Mouse (Mus musculus) midbrain, embryonic 13.5 days (tissue): Measurements from ENCODE around the gene Ube4b. TPM values are rescaled to one million over a fixed set of nuclear protein-coding genes. Genes with fewer than 3 reads are reported as not detected.
A peak's percentile ranks its signal among the peaks of the same experiment; 100 is the strongest.

Source experiments
- ATAC-seq: fragments of 200-750 bp; cut with Nextera tagmentation; 2 replicates; pipeline ENCODE4 v1.8.0; 2017; ENCODE audit warnings: mild to moderate bottlenecking, moderate TSS enrichment, moderate library complexity
- H3K27ac ChIP-seq: fragments of 300-500 bp; sonication (generic); 2 replicates; pipeline ENCODE4 v1.5.1; 2015; ENCODE audit warnings: inconsistent platforms, mild to moderate bottlenecking, moderate library complexity
- H3K27me3 ChIP-seq: fragments of 300-500 bp; sonication (generic); 2 replicates; pipeline ENCODE4 v1.6.1; 2015; ENCODE audit warnings: mild to moderate bottlenecking, inconsistent platforms
- H3K36me3 ChIP-seq: fragments of 300-500 bp; sonication (generic); 2 replicates; pipeline ENCODE4 v1.6.1; 2015; ENCODE audit warnings: mild to moderate bottlenecking, inconsistent platforms
- H3K4me1 ChIP-seq: fragments of 300-500 bp; sonication (generic); replicated peaks from 2 replicates; pipeline ENCODE4 v1.6.1; 2015; ENCODE audit warnings: inconsistent platforms
- H3K4me2 ChIP-seq: fragments of 300-500 bp; sonication (generic); replicated peaks from 2 replicates; pipeline ENCODE4 v1.6.1; 2015; ENCODE audit warnings: moderate library complexity, mild to moderate bottlenecking, inconsistent platforms
- H3K4me3 ChIP-seq: fragments of 300-500 bp; sonication (generic); replicated peaks from 2 replicates; pipeline ENCODE4 v1.5.1; 2015; ENCODE audit warnings: mild to moderate bottlenecking, inconsistent platforms
- H3K9ac ChIP-seq: fragments of 300-500 bp; sonication (generic); replicated peaks from 2 replicates; pipeline ENCODE4 v1.6.1; 2015; ENCODE audit warnings: mild to moderate bottlenecking, inconsistent platforms
- H3K9me3 ChIP-seq: fragments of 300-500 bp; sonication (generic); 2 replicates; pipeline ENCODE4 v1.6.1; 2016; ENCODE audit warnings: mild to moderate bottlenecking, inconsistent platforms
- WGBS: fragments of 180-500 bp; shearing (Covaris S2); methylation state at CpG from one replicate; pipeline ENCODE4 v1.1.7; 2015; 5-methylcytosine and 5-hydroxymethylcytosine counted together
- polyA plus RNA-seq: library from polyadenylated mRNA; unstranded; fragments of >200 nt; fragmentation: Nextera tagmentation; extraction: Ambion mirVana; gene quantifications from 2 replicates; pipeline ENCODE4 v1.2.1, GENCODE M21; 2015

The Ube4b gene
- polyA plus RNA-seq, 1 experiment from 2014 or later = 65.4 TPM

DNA sequence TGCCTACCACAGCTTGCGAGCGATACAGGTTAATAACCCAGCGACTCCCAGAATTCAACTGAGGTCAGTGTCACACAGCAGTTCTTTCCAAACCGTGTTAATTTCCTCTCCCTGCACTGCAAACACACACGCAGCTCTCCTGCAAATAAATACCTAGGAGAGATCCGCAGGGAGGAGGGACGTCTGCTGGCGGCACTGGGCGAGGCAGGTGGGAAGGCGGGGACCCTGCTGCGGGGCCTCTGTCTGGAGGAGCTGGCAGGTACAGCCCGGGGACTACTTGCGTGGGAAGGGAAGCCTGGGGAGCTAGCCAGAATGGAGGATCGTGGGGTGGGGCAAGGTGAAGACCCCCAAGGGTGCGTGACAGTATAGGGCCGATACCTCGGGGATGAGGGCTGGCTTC, 46.7 kb downstream of the Ube4b start:
- H3K4me1 ChIP-seq = peaks cover 14% of the 10 kb centered on the region
- peaks cover 92% of the 10 kb centered on the region for H3K36me3 ChIP-seq
- H3K27me3 ChIP-seq = no peaks in the 10 kb centered on the region
- 91% methylated on average over 17 of the region's 17 CpGs for WGBS
- no peak for ATAC-seq
- no peaks in the 10 kb centered on the region for H3K9me3 ChIP-seq
- no peak overlapping the region for H3K9ac ChIP-seq
- H3K4me2 ChIP-seq = no peak overlapping the region
- no peak overlapping the region for H3K27ac ChIP-seq
- H3K4me3 ChIP-seq = no peak overlapping the region

DNA sequence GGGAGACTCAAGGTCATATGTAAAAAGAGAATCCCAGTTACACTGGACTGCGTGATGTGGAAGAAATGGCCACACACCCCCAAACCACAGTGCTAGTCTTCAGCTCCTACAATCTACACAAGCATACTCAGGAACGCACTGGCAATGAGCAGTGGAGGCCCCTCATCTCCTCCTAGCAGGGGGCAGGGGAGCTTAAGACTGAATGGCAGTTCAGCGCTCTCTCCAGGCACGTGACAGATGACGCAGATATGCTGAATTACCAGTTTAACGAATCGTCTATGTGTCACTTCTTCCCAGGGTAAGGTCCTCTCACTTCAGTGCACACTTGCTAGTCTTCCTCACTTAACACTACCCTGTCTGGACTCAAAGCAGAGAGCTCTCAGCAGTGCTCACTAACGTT, 47.7 kb downstream of the Ube4b start:
- H3K4me2 ChIP-seq = no peak overlapping the region
- H3K9ac ChIP-seq = no peak overlapping the region
- no peak overlapping the region for H3K4me3 ChIP-seq
- no peaks in the 10 kb centered on the region for H3K9me3 ChIP-seq
- no peak overlapping the region for H3K27ac ChIP-seq
- H3K4me1 ChIP-seq = peaks cover 14% of the 10 kb centered on the region
- WGBS = 62% methylated on average over 8 of the region's 8 CpGs
- no peaks in the 10 kb centered on the region for H3K27me3 ChIP-seq
- peaks cover 93% of the 10 kb centered on the region for H3K36me3 ChIP-seq
- no peak for ATAC-seq

DNA sequence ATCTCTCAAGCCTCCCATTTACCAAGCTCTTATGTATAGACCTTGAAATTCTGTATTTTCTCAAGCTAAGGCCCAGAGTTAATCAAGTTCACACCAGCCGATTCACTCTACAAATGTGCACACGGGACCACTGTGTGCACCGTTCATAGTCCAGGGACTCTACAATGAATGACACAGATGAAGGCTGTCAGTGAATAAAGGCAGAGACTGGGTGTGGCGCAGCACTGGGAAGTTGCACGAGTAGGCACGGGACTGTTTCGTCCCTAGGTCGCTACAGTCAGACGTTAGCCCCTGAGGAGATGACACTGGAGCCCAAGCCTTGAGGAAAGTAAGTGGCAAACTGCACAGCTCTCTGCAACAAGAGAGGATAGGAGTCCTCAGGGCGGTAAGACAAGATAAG, 50.5 kb downstream of the Ube4b start:
- no peak overlapping the region for H3K4me2 ChIP-seq
- H3K36me3 ChIP-seq = peaks cover 90% of the 10 kb centered on the region
- no peak for ATAC-seq
- H3K27ac ChIP-seq = no peak overlapping the region
- H3K4me1 ChIP-seq = peaks cover 14% of the 10 kb centered on the region
- no peaks in the 10 kb centered on the region for H3K27me3 ChIP-seq
- WGBS = 88% methylated on average over 10 of the region's 10 CpGs
- H3K4me3 ChIP-seq = no peak overlapping the region
- no peak overlapping the region for H3K9ac ChIP-seq
- no peaks in the 10 kb centered on the region for H3K9me3 ChIP-seq

DNA sequence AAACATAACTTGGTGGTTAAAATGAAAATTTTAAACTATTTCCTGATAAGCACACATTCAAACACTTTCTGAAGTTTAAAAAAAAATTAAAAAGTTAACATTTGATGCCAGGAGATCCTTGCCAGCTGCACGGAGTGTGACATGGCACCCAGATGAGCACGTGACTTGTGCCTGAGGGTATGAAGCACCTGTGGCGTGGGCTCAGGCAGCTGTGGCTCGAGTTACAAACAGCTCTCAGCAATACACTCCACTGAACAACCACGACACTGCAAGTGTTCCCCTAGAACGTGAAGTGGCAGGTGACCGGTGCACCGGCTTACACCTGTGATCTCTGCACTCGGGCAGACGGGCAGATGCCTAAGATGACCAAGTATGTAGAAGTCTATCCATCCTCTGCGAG, 51.9 kb downstream of the Ube4b start:
- Histone ChIP-seq H3K4me3 (no peak overlapping the region), H3K9me3 (no peaks in the 10 kb centered on the region), H3K9ac (no peak overlapping the region), H3K27me3 (no peaks in the 10 kb centered on the region), H3K4me2 (no peak overlapping the region), H3K36me3 (peaks cover 87% of the 10 kb centered on the region), H3K27ac (no peak overlapping the region), H3K4me1 (peaks cover 14% of the 10 kb centered on the region)
- no peak for ATAC-seq
- 89% methylated on average over 11 of the region's 11 CpGs for WGBS

DNA sequence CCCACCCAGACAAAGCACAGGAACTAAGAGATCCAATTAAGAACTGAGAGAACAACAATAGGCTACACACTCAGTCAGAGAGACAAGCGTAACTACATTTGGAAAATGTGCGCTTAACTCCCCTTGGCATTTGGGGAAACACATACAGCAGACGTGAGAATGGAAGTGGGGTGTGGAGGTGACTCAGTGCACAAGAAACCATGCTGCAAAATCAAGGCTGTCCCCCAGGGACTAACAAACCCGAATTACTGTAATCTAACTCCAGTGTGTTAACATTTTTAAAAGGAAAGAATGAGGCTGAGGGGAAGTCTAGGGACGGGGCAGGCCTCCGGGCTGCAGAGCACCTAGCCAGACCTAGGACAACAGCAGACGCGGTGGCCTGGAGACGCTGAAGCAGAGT, 52.6 kb downstream of the Ube4b start:
- WGBS = 83% methylated on average over 9 of the region's 9 CpGs
- peaks cover 10% of the 10 kb centered on the region for H3K4me1 ChIP-seq
- no peak overlapping the region for H3K4me3 ChIP-seq
- no peak for ATAC-seq
- 0 out of 2 replicates have a peak overlapping the region, but pooled peaks have one; percentile 7 for H3K27ac ChIP-seq
- H3K9ac ChIP-seq = no peak overlapping the region
- no peak overlapping the region for H3K4me2 ChIP-seq
- peaks cover 83% of the 10 kb centered on the region for H3K36me3 ChIP-seq
- H3K9me3 ChIP-seq = no peaks in the 10 kb centered on the region
- H3K27me3 ChIP-seq = no peaks in the 10 kb centered on the region

DNA sequence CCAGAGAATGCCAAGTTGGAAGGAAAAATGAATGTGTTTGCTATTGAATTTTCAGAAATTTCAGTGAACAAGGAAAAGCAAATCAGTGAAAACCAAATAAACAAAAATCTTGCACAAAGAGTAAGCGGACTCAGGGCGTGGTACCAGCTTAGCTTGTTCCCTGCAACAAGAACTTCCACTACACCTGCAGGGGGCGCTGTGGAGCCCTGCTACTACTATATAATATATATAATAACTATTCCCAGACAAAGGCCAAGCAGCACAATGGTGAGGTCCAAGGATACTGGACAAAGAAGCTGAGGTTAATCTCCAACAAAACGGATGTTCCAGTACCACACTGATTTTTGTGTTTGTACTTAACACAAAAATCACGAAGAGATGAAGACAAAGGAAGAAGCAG, 53.1 kb downstream of the Ube4b start:
- ATAC-seq = no peak
- Histone ChIP-seq H3K27ac (no peak overlapping the region), H3K4me2 (no peak overlapping the region), H3K4me3 (no peak overlapping the region), H3K4me1 (peaks cover 5% of the 10 kb centered on the region; the same call in 1 of the 2 replicates), H3K36me3 (peaks cover 81% of the 10 kb centered on the region), H3K27me3 (no peaks in the 10 kb centered on the region), H3K9ac (no peak overlapping the region), H3K9me3 (no peaks in the 10 kb centered on the region)
- WGBS = 62% methylated on average over 5 of the region's 5 CpGs

DNA sequence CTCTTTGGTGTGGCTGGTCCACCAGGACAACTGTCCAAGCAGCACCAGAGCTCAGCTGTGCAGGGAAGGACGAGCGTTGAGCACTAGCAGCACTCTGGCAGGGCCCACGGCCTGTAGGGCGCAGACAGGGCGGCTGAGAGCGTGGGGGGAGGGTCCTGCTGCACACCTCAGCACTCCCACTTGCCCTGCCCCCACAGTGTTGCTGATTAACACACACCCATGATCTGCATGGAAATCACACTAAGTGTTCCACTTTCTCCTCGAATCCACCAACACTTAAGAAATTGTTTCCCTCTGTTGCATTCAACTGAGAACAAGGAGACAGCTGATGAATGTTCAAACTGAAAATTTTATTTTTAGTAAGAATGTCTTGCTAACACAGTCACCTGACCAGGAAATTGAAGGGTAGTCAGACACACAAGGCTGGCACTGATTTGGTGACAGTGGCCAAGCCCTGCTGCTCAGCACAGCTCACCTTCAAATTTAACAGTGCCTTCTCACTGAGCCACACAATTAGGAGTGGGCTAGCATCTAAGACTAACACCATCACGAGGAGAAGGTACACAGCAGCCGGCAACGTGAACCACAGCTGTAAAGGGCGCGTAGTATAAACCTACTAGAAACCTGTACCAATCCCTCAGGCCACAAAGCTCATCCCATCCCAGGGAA, 60.7 kb downstream of the Ube4b start:
- no peak overlapping the region for H3K4me2 ChIP-seq
- 89% methylated on average over 12 of the region's 12 CpGs for WGBS
- H3K27me3 ChIP-seq = no peaks in the 10 kb centered on the region
- H3K4me1 ChIP-seq = no peaks in the 10 kb centered on the region
- no peak overlapping the region for H3K9ac ChIP-seq
- peak; percentile 34; the same call in 1 of the 2 replicates for ATAC-seq
- H3K27ac ChIP-seq = no peak overlapping the region
- peaks cover 82% of the 10 kb centered on the region for H3K36me3 ChIP-seq
- no peaks in the 10 kb centered on the region for H3K9me3 ChIP-seq
- no peak overlapping the region for H3K4me3 ChIP-seq

DNA sequence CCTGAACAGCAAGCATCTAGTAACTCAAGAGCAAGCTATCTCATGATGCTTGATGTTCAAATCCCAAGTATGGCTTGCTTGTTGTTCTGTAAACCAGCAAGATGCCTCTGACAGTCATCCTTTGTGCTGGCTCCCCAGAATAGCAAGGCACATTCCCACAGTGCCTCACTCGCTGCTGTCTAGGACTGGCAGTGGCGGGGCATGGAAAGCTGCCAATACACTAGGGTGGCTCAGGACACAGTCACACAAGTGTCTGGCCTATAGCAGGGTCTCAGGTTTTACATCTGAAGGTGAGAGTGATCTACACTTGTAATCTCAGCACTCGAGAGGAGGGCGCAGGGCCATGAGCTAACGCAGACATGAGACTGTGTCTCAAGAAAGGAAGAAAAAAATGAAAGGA, 61.7 kb downstream of the Ube4b start:
- Histone ChIP-seq H3K4me3 (no peak overlapping the region), H3K4me2 (no peak overlapping the region), H3K9me3 (no peaks in the 10 kb centered on the region), H3K36me3 (peaks cover 85% of the 10 kb centered on the region), H3K9ac (no peak overlapping the region), H3K27me3 (no peaks in the 10 kb centered on the region), H3K27ac (no peak overlapping the region), H3K4me1 (no peaks in the 10 kb centered on the region)
- WGBS = 86% methylated on average over 5 of the region's 5 CpGs
- no peak for ATAC-seq

DNA sequence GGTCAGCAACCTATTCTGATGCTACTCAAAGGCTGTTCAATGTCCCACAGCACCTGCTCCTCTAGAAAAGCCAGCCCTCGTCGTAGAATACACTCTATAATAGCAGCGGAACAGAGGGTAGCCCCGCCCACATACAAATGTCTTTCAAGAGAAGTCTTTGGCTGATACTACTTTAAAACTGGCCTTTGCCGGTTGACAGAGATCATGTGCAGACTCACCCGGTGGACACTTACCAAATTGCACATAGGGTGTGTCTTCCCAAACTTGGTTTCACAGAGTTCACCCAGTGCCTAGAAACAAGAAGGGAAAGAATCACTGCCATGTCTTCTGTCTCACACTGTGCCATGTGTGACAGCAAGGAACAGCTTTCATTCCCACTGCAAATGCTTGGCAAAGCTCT, 65.5 kb downstream of the Ube4b start:
- Histone ChIP-seq H3K4me3 (no peak overlapping the region), H3K4me1 (no peaks in the 10 kb centered on the region), H3K4me2 (no peak overlapping the region), H3K9ac (no peak overlapping the region), H3K9me3 (no peaks in the 10 kb centered on the region), H3K36me3 (peaks cover 94% of the 10 kb centered on the region), H3K27me3 (no peaks in the 10 kb centered on the region), H3K27ac (no peak overlapping the region)
- no peak for ATAC-seq
- 83% methylated on average over 6 of the region's 6 CpGs for WGBS

DNA sequence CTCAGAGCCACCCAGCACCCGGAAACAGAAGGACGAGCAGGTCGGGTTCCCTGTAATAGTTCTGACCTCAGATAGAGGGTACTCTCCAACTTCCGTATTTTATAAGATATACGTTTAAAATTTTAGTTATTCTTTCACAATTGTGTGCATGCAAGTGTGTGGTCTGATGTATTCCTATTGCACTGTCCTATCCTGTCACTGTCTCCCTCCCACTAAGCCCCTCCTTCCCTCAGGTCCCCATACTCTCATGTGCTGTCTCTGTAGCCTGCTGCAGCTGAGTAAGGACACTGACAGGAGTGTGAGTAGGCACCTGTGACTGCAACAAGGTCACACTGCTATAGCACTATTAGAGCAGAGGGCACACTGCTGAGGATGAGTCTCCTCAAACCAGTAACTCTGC, 65.9 kb downstream of the Ube4b start:
- Histone ChIP-seq H3K4me3 (no peak overlapping the region), H3K4me1 (no peaks in the 10 kb centered on the region), H3K27ac (no peak overlapping the region), H3K27me3 (no peaks in the 10 kb centered on the region), H3K4me2 (no peak overlapping the region), H3K9me3 (no peaks in the 10 kb centered on the region), H3K36me3 (peaks cover 93% of the 10 kb centered on the region), H3K9ac (no peak overlapping the region)
- WGBS = 96% methylated on average over 5 of the region's 5 CpGs
- no peak for ATAC-seq

DNA sequence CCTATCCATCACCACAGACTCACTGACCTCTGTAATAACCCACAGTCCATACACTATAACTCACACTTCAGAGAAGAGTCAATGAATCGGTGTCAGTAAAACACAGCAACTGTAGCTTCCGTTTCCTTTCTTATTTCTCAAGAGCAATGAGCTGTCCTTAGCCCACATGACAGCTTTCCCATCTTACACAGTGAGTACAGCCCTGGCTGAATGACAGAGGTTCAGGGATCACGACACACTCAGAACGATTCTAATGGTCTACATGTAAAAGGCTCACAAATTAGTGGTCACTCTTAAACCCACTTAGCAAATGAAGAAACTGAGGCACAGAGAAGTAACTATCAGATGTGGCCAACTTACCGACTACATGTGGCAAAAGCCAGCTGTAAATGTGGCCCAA, 68.6 kb downstream of the Ube4b start:
- ATAC-seq = no peak
- Histone ChIP-seq H3K4me1 (no peaks in the 10 kb centered on the region), H3K4me2 (no peak overlapping the region), H3K4me3 (no peak overlapping the region), H3K9ac (no peak overlapping the region), H3K27me3 (no peaks in the 10 kb centered on the region), H3K27ac (no peak overlapping the region), H3K36me3 (peaks cover 97% of the 10 kb centered on the region), H3K9me3 (no peaks in the 10 kb centered on the region)
- WGBS = 95% methylated on average over 5 of the region's 5 CpGs

DNA sequence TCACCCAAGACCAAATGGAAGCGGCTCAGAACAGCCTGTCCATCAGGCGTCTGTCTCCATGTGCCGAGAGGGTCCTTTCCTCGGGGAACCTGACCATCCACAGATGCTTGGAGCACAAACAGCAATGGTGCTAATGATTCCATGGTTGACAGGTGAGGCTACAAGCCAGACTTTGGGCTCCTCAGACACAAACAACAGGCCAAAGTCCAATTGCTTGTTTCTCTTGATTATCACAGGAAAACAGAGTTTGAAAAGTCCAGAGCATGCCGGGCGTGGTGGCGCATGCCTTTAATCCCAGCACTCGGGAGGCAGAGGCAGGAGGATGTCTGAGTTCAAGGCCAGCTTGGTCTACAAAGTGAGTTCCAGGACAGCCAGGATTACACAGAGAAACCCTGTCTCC, 71.9 kb downstream of the Ube4b start:
- no peak overlapping the region for H3K9ac ChIP-seq
- no peaks in the 10 kb centered on the region for H3K9me3 ChIP-seq
- no peak overlapping the region for H3K27ac ChIP-seq
- WGBS = 98% methylated on average over 8 of the region's 8 CpGs
- H3K4me2 ChIP-seq = no peak overlapping the region
- H3K4me1 ChIP-seq = no peaks in the 10 kb centered on the region
- H3K36me3 ChIP-seq = peaks cover 97% of the 10 kb centered on the region
- H3K27me3 ChIP-seq = no peaks in the 10 kb centered on the region
- H3K4me3 ChIP-seq = no peak overlapping the region
- no peak for ATAC-seq

DNA sequence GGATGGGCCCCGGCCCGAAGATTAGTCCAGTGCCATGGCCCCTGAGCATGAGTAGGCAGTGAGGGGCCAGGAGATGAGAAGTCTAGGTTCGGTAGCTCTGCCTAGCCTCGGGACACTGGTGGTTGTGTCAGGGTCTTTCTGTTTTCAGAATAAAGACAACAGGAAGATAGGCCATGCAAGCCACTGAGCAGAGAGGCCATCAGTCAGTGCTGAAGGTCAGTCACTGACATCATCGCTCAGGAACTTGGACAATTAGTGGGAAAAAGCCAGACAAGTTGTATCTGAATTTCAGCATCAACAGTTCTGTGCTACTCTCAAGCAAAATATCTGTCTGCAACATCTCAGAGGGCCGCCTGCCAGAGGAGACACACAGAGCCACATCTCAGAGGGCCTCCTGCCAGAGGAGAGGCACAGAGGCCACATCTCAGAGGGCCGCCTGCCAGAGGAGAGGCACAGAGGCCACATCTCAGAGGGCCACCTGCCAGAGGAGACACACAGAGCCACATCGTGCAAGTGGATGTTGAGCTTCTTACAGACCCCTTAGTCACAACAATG, 74.9 kb downstream of the Ube4b start:
- 92% methylated on average over 8 of the region's 8 CpGs for WGBS
- H3K36me3 ChIP-seq = peaks cover 90% of the 10 kb centered on the region
- no peaks in the 10 kb centered on the region for H3K4me1 ChIP-seq
- H3K9me3 ChIP-seq = no peaks in the 10 kb centered on the region
- no peak overlapping the region for H3K27ac ChIP-seq
- no peaks in the 10 kb centered on the region for H3K27me3 ChIP-seq
- H3K9ac ChIP-seq = no peak overlapping the region
- no peak overlapping the region for H3K4me2 ChIP-seq
- ATAC-seq = no peak
- no peak overlapping the region for H3K4me3 ChIP-seq
